Mouse (Mus musculus) ES-E14 (cell line): ENCODE data around the gene Shisa6.

ENCODE experiments used
- ZC3H11A ChIP-seq: IDR thresholded peaks from 2 replicates; pipeline ENCODE4 v1.6.1; 2012; ENCODE audit warnings: low read depth, mild to moderate bottlenecking, inconsistent platforms, low read length, borderline replicate concordance
- ZNF384 ChIP-seq: IDR thresholded peaks from 2 replicates; pipeline ENCODE4 v1.6.1; 2012; ENCODE audit warnings: low read depth, low read length, inconsistent platforms

DNA sequence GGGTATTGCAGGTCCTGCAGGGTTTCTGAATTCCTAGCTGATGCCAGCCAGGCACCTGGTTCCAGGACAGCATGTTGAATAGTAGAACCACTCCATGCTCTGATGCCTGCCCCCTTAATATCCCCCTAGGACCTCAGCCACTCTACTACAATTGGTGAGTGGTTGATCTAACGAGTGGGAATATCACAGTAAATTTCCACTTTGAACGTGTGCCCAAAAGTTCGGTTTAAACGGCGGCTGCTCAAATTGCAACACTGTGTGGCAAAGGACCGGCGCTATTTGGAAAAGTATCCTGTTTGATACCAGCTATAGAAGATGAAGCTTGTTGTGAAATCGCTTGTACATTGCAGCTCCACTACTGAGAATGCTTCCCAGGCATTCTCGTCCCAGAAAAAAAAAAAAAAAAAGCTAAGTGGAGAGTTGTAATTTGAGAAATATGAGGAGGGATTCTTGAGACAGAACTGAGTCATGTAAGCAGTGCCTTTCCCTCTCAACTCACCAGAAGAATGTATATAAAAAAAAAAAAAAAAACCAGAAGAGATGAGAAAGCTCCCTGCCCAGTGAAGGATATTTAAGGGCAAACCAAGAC is 26.8 kb downstream of the Shisa6 start:
- TF ChIP-seq ZC3H11A (no peak), ZNF384 (no peak)
